Mouse (Mus musculus) B cell, adult 2 months (primary cell): ENCODE measurements around the gene Cradd.

Source experiments
- DNase-seq, 2 experiments: peaks; one replicate each; pipeline ENCODE4 v3.0.0; 2022

The Cradd gene

GRCm38 (mm10) chr10:95302211-95303163 lies 21.4 kb downstream of the Cradd start:
- no peak for DNase-seq

GRCm38 (mm10) chr10:95300178-95300793 lies 23.6 kb downstream of the Cradd start:
- no peak for DNase-seq

- peak in 1 of 2 experiments; percentile 39 for DNase-seq
These were observed 24.2 kb downstream of the Cradd start for GRCm38 (mm10) chr10:95299808-95300133.

- peak; percentile 42 to 45 for DNase-seq
These were observed 24.7 kb downstream of the Cradd start for GRCm38 (mm10) chr10:95299010-95299807.

- no peak for DNase-seq
These were observed 25.4 kb downstream of the Cradd start for GRCm38 (mm10) chr10:95298504-95298903.

- DNase-seq = peak; percentile 7 to 17
These were observed 26.2 kb downstream of the Cradd start for GRCm38 (mm10) chr10:95297690-95298104.

GRCm38 (mm10) chr10:95297024-95297423 lies 26.9 kb downstream of the Cradd start:
- no peak for DNase-seq

- DNase-seq = no peak
These were observed 30.7 kb downstream of the Cradd start for GRCm38 (mm10) chr10:95293261-95293660.

GRCm38 (mm10) chr10:95292269-95292668 lies 31.7 kb downstream of the Cradd start:
- DNase-seq = no peak

GRCm38 (mm10) chr10:95291133-95291876 lies 32.6 kb downstream of the Cradd start:
- peak; percentile 75 to 78 for DNase-seq

- no peak for DNase-seq
These were observed 34.1 kb downstream of the Cradd start for GRCm38 (mm10) chr10:95289819-95290218.

- no peak for DNase-seq
These were observed 35.7 kb downstream of the Cradd start for GRCm38 (mm10) chr10:95288206-95288605.

GRCm38 (mm10) chr10:95287351-95287750 lies 36.6 kb downstream of the Cradd start:
- no peak for DNase-seq

- DNase-seq = no peak
These were observed 40.5 kb downstream of the Cradd start for GRCm38 (mm10) chr10:95283434-95283833.

GRCm38 (mm10) chr10:95281996-95282395 lies 41.9 kb downstream of the Cradd start:
- DNase-seq = no peak

GRCm38 (mm10) chr10:95281466-95281990 lies 42.4 kb downstream of the Cradd start:
- no peak for DNase-seq

GRCm38 (mm10) chr10:95280327-95280726 lies 43.6 kb downstream of the Cradd start:
- no peak for DNase-seq

- no peak for DNase-seq
These were observed 44.5 kb downstream of the Cradd start for GRCm38 (mm10) chr10:95279459-95279858.

GRCm38 (mm10) chr10:95278085-95278484 lies 45.8 kb downstream of the Cradd start:
- no peak for DNase-seq

- DNase-seq = no peak
These were observed 48.4 kb downstream of the Cradd start for GRCm38 (mm10) chr10:95275488-95275887.

GRCm38 (mm10) chr10:95273226-95273625 lies 50.7 kb downstream of the Cradd start:
- no peak for DNase-seq

GRCm38 (mm10) chr10:95269151-95269550 lies 54.8 kb downstream of the Cradd start:
- no peak for DNase-seq
